Mouse (Mus musculus) heart, embryonic 11.5 days (tissue): ENCODE results near the gene Iqsec1. TPM values are rescaled to one million over a fixed set of nuclear protein-coding genes. Genes with fewer than 3 reads are reported as not detected.

Experiments
- ATAC-seq: fragments of 200-750 bp; cut with Nextera tagmentation; replicated peaks from 2 replicates; pipeline ENCODE4 v1.8.0; 2017; ENCODE audit warnings: moderate library complexity; ENCODE audit not compliant: insufficient number of reproducible peaks, low FRiP score, low TSS enrichment
- H3K27ac ChIP-seq: fragments of 300-500 bp; sonication (generic); 2 replicates; pipeline ENCODE4 v1.5.1; 2014; ENCODE audit warnings: mild to moderate bottlenecking, low read depth, low read length
- H3K27me3 ChIP-seq: fragments of 300-500 bp; sonication (generic); 2 replicates; pipeline ENCODE4 v1.6.1; 2014; ENCODE audit warnings: mild to moderate bottlenecking, low read length, mixed read lengths; ENCODE audit not compliant: control insufficient read depth, insufficient read depth
- H3K36me3 ChIP-seq: fragments of 300-500 bp; sonication (generic); 2 replicates; pipeline ENCODE4 v1.6.1; 2014; ENCODE audit warnings: mild to moderate bottlenecking, low read length, moderate library complexity, mixed read lengths; ENCODE audit not compliant: control insufficient read depth, insufficient read depth
- H3K4me1 ChIP-seq: fragments of 300-500 bp; sonication (generic); 2 replicates; pipeline ENCODE4 v1.6.1; 2014; ENCODE audit warnings: low read length; ENCODE audit not compliant: control insufficient read depth, insufficient read depth
- H3K4me2 ChIP-seq: fragments of 300-500 bp; sonication (generic); 2 replicates; pipeline ENCODE4 v1.6.1; 2014; ENCODE audit warnings: mild to moderate bottlenecking, moderate library complexity
- H3K4me3 ChIP-seq: fragments of 300-500 bp; sonication (generic); 2 replicates; pipeline ENCODE4 v1.5.1; 2014; ENCODE audit warnings: low read depth, low read length
- H3K9ac ChIP-seq: fragments of 300-500 bp; sonication (generic); 2 replicates; pipeline ENCODE4 v1.6.1; 2014; ENCODE audit warnings: mild to moderate bottlenecking, low read depth, low read length, moderate library complexity
- H3K9me3 ChIP-seq: fragments of 300-500 bp; sonication (generic); replicated peaks from 2 replicates; pipeline ENCODE4 v1.6.1; 2016; ENCODE audit warnings: low read length; ENCODE audit not compliant: control insufficient read depth
- WGBS: fragments of 180-500 bp; shearing (Covaris S2); extraction: QIAGEN DNeasy Blood & Tissue Kit; methylation state at CpG from one replicate; pipeline ENCODE4 v1.1.7; 2014; ENCODE audit not compliant: insufficient replicate concordance; 5-methylcytosine and 5-hydroxymethylcytosine counted together
- polyA plus RNA-seq: library from polyadenylated mRNA; unstranded; fragments of >200 nt; fragmentation: Nextera tagmentation; extraction: Ambion mirVana; gene quantifications from 2 replicates; pipeline ENCODE4 v1.2.1, GENCODE M21; 2014

The Iqsec1 gene
- polyA plus RNA-seq, 1 experiment from 2014 or later: 18.1 TPM

DNA sequence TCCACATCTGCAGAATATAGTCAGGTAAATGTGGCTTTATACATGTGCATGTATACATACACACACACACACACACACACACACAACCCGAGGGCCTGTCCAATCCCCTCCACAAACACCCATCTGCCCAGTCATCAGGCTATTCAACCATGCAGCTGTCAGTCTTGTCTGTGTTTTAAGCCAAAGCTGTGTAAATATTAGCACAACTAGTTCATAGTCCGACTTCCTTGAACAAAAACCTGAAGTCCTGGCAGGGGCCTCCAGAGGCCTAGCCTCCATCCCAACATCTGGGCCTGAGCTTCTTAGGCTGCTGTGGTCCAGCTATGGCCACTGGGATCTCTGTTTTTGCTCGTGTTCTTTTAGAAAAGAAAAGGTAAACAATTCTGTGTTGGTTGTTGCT lies 274.8 kb downstream of the Iqsec1 start:
- H3K9me3 ChIP-seq: no peaks in the 10 kb centered on the region
- no peaks in the 10 kb centered on the region for H3K27me3 ChIP-seq
- no peak for ATAC-seq
- H3K4me2 ChIP-seq: no peak overlapping the region
- 71% methylated on average over 3 of the region's 3 CpGs for WGBS
- no peak overlapping the region for H3K9ac ChIP-seq
- no peaks in the 10 kb centered on the region for H3K36me3 ChIP-seq
- peaks cover 66% of the 10 kb centered on the region for H3K4me1 ChIP-seq
- no peak overlapping the region for H3K27ac ChIP-seq
- H3K4me3 ChIP-seq: no peak overlapping the region

DNA sequence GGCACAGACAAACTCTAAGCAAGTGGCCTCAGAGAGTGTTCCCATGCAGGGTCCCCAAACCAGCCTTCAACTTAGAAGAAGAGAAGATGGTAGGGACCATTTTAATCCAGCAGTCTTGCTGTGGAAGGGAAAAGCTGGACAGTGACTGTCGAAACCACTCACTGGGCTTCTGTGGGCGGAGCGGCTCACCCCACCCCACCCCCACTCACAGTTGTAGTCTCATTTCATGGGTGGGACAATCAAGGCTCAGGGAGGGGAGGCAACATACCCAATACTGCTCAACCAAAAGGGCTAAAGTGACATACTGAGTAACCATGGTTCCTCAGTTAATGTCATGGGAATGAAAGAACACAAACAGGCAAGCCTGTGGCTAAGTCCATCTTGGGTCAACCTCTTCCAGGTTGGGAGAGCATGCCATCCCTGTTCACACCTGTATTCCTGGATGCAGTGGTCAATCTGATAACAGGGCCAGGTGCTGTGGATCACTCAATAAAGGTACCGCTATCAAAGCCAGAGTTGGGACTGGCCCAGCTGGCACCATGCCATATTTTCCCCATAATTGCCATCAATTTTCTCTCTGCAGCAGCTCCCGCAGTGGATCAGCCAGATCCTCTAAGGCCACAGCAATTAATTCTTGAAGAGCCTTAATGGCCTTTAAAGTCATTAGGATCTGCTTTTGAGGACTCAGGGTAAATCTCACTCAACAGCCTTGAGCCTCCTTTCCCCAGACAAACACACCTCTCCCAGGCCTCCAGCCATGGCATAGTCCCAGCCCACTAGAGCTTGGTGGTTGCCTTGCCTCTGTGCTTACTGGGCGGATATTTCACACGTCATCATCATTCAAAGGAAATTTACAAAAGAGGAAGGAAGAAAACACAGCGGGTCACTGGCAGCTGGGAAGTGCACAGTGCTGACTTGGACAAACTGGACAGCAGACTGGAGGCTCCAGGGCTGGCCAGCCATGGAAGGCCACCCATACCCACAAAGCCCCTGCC lies 275.7 kb downstream of the Iqsec1 start:
- no peaks in the 10 kb centered on the region for H3K36me3 ChIP-seq

DNA sequence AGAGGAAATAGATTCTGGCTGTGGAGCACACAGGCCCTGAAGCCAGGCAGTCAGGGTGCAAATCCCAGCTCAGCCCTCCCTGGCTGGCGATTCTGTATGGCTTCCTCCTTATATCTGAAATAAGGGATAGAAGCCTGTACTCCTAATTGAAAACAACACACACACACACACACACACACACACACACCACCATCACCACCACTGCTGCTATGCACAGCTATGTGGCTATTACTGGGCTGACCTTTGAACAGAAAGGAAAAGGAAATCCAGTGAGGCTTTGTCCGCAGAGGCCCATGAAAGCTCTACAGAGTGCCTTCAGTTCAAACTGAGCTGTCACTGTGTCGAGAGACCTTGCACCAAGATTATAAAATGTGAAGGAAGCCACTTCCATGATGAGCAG lies 276.4 kb downstream of the Iqsec1 start:
- no peaks in the 10 kb centered on the region for H3K27me3 ChIP-seq
- H3K36me3 ChIP-seq: no peaks in the 10 kb centered on the region
- no peak overlapping the region for H3K4me2 ChIP-seq
- H3K9me3 ChIP-seq: no peaks in the 10 kb centered on the region
- H3K4me3 ChIP-seq: no peak overlapping the region
- 72% methylated on average over 3 of the region's 3 CpGs for WGBS
- peaks cover 81% of the 10 kb centered on the region for H3K4me1 ChIP-seq
- H3K27ac ChIP-seq: no peak overlapping the region
- no peak overlapping the region; the same call in 1 of the 2 replicates for H3K9ac ChIP-seq
- no peak for ATAC-seq

More for the DNA sequence above, 275.7 kb downstream of the Iqsec1 start:
- H3K9me3 ChIP-seq: no peaks in the 10 kb centered on the region
- no peak overlapping the region for H3K27ac ChIP-seq
- H3K9ac ChIP-seq: no peak overlapping the region; the same call in 1 of the 2 replicates
- H3K4me2 ChIP-seq: no peak overlapping the region
- 70% methylated on average over 8 of the region's 8 CpGs for WGBS
- no peak for ATAC-seq
- H3K4me3 ChIP-seq: no peak overlapping the region
- H3K27me3 ChIP-seq: no peaks in the 10 kb centered on the region
- H3K4me1 ChIP-seq: peaks cover 75% of the 10 kb centered on the region

DNA sequence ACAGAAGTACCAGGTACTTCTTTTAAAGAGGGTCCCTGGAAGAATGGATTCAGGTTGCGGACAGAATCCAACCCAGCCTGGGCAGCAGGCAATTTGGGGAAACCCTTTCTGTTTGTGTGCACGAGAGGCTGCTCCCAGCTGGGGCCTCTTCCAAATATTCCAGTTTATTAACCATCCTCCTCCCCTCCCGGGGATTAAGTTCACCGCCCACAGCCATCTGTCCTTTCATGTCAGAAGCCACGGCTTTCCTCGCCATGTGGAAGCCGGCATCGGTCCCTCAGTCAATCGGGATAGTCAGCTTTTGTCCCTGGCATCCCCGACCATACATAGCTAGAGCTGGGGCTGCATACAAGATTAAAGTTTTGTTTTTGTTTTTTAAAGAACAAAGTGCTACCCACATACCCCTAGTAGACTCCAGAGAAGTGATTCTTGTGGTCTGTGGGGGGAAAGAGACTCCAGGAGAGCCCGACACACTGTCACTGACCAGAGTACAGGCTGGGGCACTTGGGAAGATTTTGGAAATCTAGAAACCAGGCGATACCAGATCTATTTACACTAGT lies 276.9 kb downstream of the Iqsec1 start:
- no peak overlapping the region for H3K4me2 ChIP-seq
- no peak overlapping the region for H3K27ac ChIP-seq
- no peak overlapping the region for H3K9ac ChIP-seq
- H3K9me3 ChIP-seq: no peaks in the 10 kb centered on the region
- H3K27me3 ChIP-seq: no peaks in the 10 kb centered on the region
- no peak for ATAC-seq
- 78% methylated on average over 12 of the region's 12 CpGs for whole genome bisulfite sequencing
- no peak overlapping the region for H3K4me3 ChIP-seq
- H3K36me3 ChIP-seq: no peaks in the 10 kb centered on the region
- H3K4me1 ChIP-seq: peaks cover 83% of the 10 kb centered on the region

DNA sequence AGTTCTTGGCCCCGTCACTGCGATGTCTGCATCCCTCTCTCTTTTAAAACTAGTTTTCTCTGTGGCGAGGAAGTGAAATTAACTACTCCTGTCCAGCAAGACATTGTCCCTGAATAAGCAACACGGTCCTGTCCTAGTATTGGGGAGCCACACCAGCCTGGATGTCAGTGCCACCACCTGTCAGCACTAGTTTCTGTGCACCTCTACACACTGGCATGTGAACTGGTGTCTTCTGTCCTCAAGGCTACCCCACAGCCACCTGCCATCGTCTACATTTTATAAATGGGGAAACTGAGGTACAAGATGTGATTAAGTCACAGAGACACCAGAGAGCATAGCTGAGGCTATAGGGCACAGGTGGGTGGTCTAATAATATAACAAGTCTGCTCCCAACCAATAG lies 277.7 kb downstream of the Iqsec1 start:
- Histone ChIP-seq H3K27ac (no peak overlapping the region), H3K27me3 (no peaks in the 10 kb centered on the region), H3K4me3 (no peak overlapping the region), H3K36me3 (no peaks in the 10 kb centered on the region), H3K9me3 (no peaks in the 10 kb centered on the region), H3K4me2 (no peak overlapping the region), H3K9ac (no peak overlapping the region), H3K4me1 (peaks cover 88% of the 10 kb centered on the region)
- WGBS: 92% methylated on average over 5 of the region's 5 CpGs
- no peak for ATAC-seq

DNA sequence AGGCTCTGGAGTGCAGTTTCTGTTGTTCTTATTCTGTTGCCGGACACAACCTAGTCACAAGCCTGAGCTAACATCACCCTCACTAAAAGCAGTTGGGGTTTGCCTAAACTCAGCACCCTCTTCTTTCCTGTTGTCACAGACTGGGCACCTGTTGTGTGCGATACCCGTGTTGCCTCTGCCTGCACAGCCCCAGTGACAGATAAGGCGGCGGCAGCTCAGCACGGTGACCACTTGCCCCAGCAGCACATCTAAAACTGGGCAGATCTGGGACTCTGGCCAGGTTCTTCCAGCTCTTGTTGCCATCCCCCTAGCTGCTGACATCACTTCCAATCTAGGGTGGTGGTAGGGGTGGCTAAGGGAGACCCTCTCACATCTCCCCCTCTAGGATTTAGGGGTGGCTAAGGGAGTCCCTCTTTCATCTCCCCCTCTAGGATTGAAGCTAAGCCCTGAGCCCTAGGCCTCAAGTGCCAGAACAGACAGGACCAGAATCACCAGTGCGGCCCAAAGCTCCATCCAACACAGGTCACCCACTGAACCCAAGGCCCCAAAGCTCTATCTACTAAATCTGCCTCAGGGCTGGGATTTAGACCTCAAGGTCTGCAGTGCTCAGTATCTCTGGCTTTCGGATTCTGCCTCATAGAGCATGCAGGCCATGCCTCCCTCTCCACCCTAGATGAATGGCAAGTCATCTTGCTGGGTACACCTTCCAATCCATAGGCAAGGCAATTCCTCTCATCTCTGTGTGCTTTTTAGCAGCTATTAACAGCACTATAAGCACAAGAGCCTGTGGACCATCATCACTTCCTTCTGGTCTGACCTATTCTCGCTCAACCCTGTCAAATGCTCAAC lies 278.3 kb downstream of the Iqsec1 start:
- Histone ChIP-seq H3K27me3 (no peaks in the 10 kb centered on the region), H3K36me3 (no peaks in the 10 kb centered on the region), H3K4me1 (peaks cover 84% of the 10 kb centered on the region), H3K9me3 (no peaks in the 10 kb centered on the region), H3K4me2 (no peak overlapping the region), H3K27ac (peak overlapping the region; percentile 70), H3K9ac (no peak overlapping the region), H3K4me3 (no peak overlapping the region)
- peak; percentile 78 for ATAC-seq
- 50% methylated on average over 9 of the region's 9 CpGs for WGBS

DNA sequence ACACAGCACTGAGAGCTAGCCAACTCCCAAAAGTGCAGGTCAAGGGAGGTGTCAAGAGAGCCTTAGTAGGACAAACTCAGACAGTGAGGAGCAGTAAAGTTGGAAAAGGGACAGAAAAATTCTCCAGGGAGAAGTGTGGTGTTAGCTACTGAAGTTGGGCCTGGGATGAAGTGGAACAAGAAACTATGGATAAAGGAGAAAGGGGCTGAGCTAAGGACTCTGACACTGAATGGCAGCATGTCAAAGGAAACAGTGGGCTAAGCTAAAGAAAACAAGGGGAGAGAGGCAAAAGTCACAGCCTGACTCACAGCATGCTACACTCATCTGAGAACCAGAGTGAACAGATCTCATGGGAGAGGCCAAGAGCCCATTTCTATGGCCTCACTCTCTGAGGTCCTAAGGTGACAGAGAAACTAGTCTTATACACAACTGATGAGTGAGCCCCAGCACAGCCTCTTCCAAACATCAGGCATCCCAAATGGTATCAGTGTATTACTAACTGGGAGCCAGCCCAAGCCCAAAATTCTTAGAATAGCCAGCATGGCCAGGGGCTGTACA lies 280.3 kb downstream of the Iqsec1 start:
- Histone ChIP-seq H3K4me2 (no peak overlapping the region), H3K27me3 (no peaks in the 10 kb centered on the region), H3K4me1 (peaks cover 91% of the 10 kb centered on the region), H3K36me3 (no peaks in the 10 kb centered on the region), H3K4me3 (no peak overlapping the region), H3K27ac (no peak overlapping the region), H3K9me3 (no peaks in the 10 kb centered on the region), H3K9ac (no peak overlapping the region)
- no peak for ATAC-seq

DNA sequence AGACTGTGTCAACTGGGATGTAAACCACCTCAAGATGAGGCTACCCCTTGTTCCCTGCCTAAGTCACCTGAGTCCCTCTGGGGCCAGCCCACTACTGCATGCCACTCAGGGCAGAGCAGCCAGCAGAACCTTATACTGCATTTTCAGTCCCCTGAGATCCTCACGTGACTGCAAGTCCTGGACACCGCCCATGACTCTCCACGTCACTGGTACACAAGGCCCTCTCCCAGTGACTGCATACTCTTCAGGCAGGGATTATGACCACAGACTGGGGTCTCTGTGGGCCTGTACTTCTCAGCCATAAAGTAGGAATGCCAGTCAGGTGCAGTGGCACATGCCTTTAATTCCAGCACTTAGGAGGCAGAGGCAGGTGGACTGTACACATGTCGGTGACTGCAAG lies 281.3 kb downstream of the Iqsec1 start:
- Histone ChIP-seq H3K9me3 (no peaks in the 10 kb centered on the region), H3K27ac (peak overlapping the region; percentile 25; the same call in 1 of the 2 replicates), H3K4me3 (no peak overlapping the region), H3K4me2 (no peak overlapping the region), H3K4me1 (peaks cover 91% of the 10 kb centered on the region), H3K27me3 (no peaks in the 10 kb centered on the region), H3K9ac (no peak overlapping the region), H3K36me3 (no peaks in the 10 kb centered on the region)
- no peak; the same call in 1 of the 2 replicates for ATAC-seq
- 85% methylated on average over 4 of the region's 4 CpGs for WGBS
